Mouse (Mus musculus) hindbrain, postnatal 0 days (tissue): Measurements from ENCODE around the gene Vps53. TPM values are rescaled to one million over a fixed set of nuclear protein-coding genes. Genes with fewer than 3 reads are reported as not detected.
A peak's percentile ranks its signal among the peaks of the same experiment; 100 is the strongest.
"Not testable (repeated sequence)": the region's sequence is repeated elsewhere in the genome, so short reads cannot be mapped to it uniquely, and the experiment has no call there.

Experiments
- ATAC-seq: fragments of 200-750 bp; cut with Nextera tagmentation; 2 replicates; pipeline ENCODE4 v1.8.0; 2017; ENCODE audit warnings: mild to moderate bottlenecking, moderate TSS enrichment, moderate library complexity
- DNase-seq: peaks from one replicate; pipeline ENCODE4 v3.0.0-alpha.2; 2015; ENCODE audit warnings: low spot score
- H3K27ac ChIP-seq: fragments of 300-500 bp; sonication (generic); 2 replicates; pipeline ENCODE4 v1.5.1; 2014; ENCODE audit warnings: mild to moderate bottlenecking
- H3K27me3 ChIP-seq: fragments of 300-500 bp; sonication (generic); 2 replicates; pipeline ENCODE4 v1.6.1; 2014; ENCODE audit warnings: low read length, mixed read lengths; ENCODE audit not compliant: insufficient read depth
- H3K36me3 ChIP-seq: fragments of 300-500 bp; sonication (generic); 2 replicates; pipeline ENCODE4 v1.6.1; 2014; ENCODE audit warnings: low read length, mixed read lengths; ENCODE audit not compliant: insufficient read depth
- H3K4me1 ChIP-seq: fragments of 300-500 bp; sonication (generic); 2 replicates; pipeline ENCODE4 v1.6.1; 2014; ENCODE audit warnings: antibody characterized with exemption, low read length, mixed read lengths; ENCODE audit not compliant: insufficient read depth
- H3K4me2 ChIP-seq: fragments of 300-500 bp; sonication (generic); 2 replicates; pipeline ENCODE4 v1.6.1; 2014; ENCODE audit warnings: low read depth, mild to moderate bottlenecking, low read length, moderate library complexity, mixed read lengths
- H3K4me3 ChIP-seq: fragments of 300-500 bp; sonication (generic); 2 replicates; pipeline ENCODE4 v1.5.1; 2014; ENCODE audit warnings: low read length
- H3K9ac ChIP-seq: fragments of 300-500 bp; sonication (generic); replicated peaks from 2 replicates; pipeline ENCODE4 v1.6.1; 2014; ENCODE audit warnings: mild to moderate bottlenecking, low read length, moderate library complexity, mixed read lengths
- H3K9me3 ChIP-seq: fragments of 300-500 bp; sonication (generic); 2 replicates; pipeline ENCODE4 v1.6.1; 2016; ENCODE audit warnings: low read length, mixed read lengths
- CTCF ChIP-seq: IDR thresholded peaks from 2 replicates; pipeline ENCODE4 v1.5.1; 2016; ENCODE audit warnings: antibody characterized with exemption, control low read depth, low read depth
- WGBS: fragments of 180-500 bp; shearing (Covaris S2); extraction: QIAGEN DNeasy Blood & Tissue Kit; methylation state at CpG from one replicate; pipeline ENCODE4 v1.1.7; 2014; 5-methylcytosine and 5-hydroxymethylcytosine counted together
- polyA plus RNA-seq: library from polyadenylated mRNA; unstranded; fragments of >200 nt; fragmentation: Nextera tagmentation; extraction: Ambion mirVana; gene quantifications from 2 replicates; pipeline ENCODE4 v1.2.1, GENCODE M21; 2015
- total RNA-seq: library from RNA; depleted of rRNA; stranded (reverse); fragments of >200 nt; gene quantifications from 2 replicates; pipeline ENCODE4 v1.2.3, GENCODE M21; 2014

Gene Vps53
- total and polyA plus RNA-seq, 2 experiments from 2014 or later, result 42.8 to 59.0 TPM

GRCm38 (mm10) chr11:76215011-76215410 lies 35.6 kb upstream of the Vps53 start:
- ATAC-seq (no peak), DNase-seq (no peak)
- H3K27ac ChIP-seq, result no peak overlapping the region
- no peak for TF ChIP-seq CTCF
- H3K4me1 ChIP-seq, result 0 out of 2 replicates have a peak, but pooled peaks cover 3% of the 10 kb centered on the region
- no peak overlapping the region for H3K4me2 ChIP-seq
- no peak overlapping the region for H3K4me3 ChIP-seq
- 87% methylated on average over 2 of the region's 2 CpGs for WGBS
- H3K36me3 ChIP-seq, result peaks cover 13% of the 10 kb centered on the region; the same call in 1 of the 2 replicates
- H3K27me3 ChIP-seq, result no peaks in the 10 kb centered on the region
- H3K9ac ChIP-seq, result no peak overlapping the region
- H3K9me3 ChIP-seq, result no peaks in the 10 kb centered on the region

GRCm38 (mm10) chr11:76213841-76214240 lies 34.4 kb upstream of the Vps53 start:
- no peak for DNase-seq
- Histone ChIP-seq H3K4me3 (no peak overlapping the region), H3K4me1 (0 out of 2 replicates have a peak, but pooled peaks cover 3% of the 10 kb centered on the region), H3K36me3 (peaks cover 21% of the 10 kb centered on the region), H3K4me2 (no peak overlapping the region), H3K27me3 (no peaks in the 10 kb centered on the region), H3K9me3 (no peaks in the 10 kb centered on the region), H3K9ac (no peak overlapping the region), H3K27ac (no peak overlapping the region)
- WGBS, result 11% methylated on average over 5 of the region's 5 CpGs
- ATAC-seq, result no peak
- TF ChIP-seq CTCF, result no peak

DNA sequence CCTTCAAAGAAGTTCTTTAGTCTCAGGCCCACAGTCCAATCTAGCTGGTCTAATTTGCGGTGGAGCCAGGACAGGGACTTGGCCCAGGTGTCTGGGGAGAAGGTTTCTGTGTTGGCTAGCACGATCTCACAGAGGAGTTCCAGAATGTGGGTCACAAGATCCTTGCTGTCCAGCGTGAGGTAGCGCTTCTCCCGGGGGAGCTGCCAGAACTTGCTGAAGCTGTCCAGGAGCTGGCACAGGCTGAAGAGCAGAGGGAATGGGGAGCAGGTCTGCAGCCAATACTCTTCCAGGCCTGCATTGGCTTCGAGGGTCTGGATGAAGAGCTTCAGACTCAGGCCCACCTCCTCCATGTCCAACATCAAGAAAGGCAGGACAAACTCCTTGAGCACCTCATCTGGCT lies 32.1 kb upstream of the Vps53 start:
- not testable (repeated sequence) for H3K4me2 ChIP-seq, H3K4me1 ChIP-seq, H3K4me3 ChIP-seq, H3K27ac ChIP-seq, DNase-seq, H3K27me3 ChIP-seq, ATAC-seq, H3K9ac ChIP-seq, H3K9me3 ChIP-seq
- 95% methylated on average over 4 of the region's 6 CpGs for WGBS
- peaks cover 31% of the 10 kb centered on the region for H3K36me3 ChIP-seq

DNA sequence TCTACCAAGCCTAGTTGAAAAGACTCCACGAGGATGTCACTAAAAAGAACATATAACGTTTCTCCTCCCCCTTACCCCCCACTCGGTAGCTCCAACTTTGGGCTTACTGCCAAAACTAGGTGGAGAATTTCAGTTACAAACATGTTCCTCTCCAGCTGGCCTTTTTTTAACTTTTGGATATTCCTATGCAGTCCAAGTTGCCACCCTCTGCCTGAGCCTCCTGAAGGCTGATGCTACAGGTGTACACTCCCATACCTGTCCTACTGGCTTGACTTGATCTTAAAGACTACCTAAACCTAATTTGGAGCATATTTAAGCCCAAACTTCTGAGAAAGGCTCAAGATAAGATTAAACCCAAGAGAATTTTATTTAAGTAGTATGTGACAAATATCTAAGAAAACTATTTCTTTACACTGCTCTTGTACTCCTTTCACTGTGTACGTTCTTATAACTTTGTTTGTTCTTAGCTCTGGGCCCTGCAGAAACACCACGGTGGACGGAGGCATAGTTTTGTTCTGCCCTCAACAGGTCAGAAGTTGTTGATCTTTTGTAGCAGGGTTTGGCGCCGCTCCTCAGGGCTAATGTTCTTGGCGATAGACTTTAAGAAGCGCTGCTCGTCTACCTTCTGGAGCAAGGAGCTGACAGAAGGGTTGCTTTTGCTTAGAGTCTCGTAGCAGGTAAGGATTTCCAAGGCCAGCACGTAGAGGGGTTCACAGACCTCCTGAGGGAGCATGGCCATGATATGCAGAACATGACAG lies 31.0 kb upstream of the Vps53 start:
- Histone ChIP-seq H3K27me3 (no peaks in the 10 kb centered on the region), H3K4me2 (no peak overlapping the region), H3K9ac (no peak overlapping the region), H3K36me3 (peaks cover 35% of the 10 kb centered on the region), H3K9me3 (no peaks in the 10 kb centered on the region), H3K4me1 (no peaks in the 10 kb centered on the region), H3K27ac (no peak overlapping the region), H3K4me3 (no peak overlapping the region)
- 84% methylated on average over 13 of the region's 13 CpGs for WGBS
- TF ChIP-seq CTCF, result no peak
- ATAC-seq, result no peak
- no peak for DNase-seq

DNA sequence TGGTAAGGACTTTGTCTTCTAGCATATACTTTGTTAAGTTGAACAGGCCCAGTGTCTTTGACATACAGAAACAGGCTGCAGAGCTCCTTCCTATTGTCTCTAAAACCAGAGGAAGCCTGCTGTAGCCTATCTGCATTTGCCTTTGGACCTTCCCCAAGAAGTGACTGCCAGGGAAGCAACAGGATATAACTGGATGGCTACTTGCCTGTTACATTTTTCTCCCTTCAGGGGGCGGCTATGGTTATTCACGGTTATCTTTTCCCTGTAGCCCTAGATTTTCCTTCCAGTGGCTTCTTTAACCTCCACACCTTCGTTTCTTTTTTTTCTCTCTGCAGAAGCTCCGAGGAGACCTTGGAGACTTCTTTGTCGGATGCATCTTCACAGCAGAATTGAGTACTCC lies 27.3 kb upstream of the Vps53 start:
- H3K36me3 ChIP-seq, result peaks cover 26% of the 10 kb centered on the region
- 0 out of 2 replicates have a peak, but pooled peaks cover 5% of the 10 kb centered on the region for H3K4me1 ChIP-seq
- H3K4me3 ChIP-seq, result no peak overlapping the region
- H3K9me3 ChIP-seq, result no peaks in the 10 kb centered on the region
- no peak for TF ChIP-seq CTCF
- ATAC-seq (no peak), DNase-seq (no peak)
- H3K4me2 ChIP-seq, result no peak overlapping the region
- no peaks in the 10 kb centered on the region for H3K27me3 ChIP-seq
- H3K9ac ChIP-seq, result no peak overlapping the region
- H3K27ac ChIP-seq, result no peak overlapping the region
- WGBS, result 79% methylated on average over 5 of the region's 5 CpGs

DNA sequence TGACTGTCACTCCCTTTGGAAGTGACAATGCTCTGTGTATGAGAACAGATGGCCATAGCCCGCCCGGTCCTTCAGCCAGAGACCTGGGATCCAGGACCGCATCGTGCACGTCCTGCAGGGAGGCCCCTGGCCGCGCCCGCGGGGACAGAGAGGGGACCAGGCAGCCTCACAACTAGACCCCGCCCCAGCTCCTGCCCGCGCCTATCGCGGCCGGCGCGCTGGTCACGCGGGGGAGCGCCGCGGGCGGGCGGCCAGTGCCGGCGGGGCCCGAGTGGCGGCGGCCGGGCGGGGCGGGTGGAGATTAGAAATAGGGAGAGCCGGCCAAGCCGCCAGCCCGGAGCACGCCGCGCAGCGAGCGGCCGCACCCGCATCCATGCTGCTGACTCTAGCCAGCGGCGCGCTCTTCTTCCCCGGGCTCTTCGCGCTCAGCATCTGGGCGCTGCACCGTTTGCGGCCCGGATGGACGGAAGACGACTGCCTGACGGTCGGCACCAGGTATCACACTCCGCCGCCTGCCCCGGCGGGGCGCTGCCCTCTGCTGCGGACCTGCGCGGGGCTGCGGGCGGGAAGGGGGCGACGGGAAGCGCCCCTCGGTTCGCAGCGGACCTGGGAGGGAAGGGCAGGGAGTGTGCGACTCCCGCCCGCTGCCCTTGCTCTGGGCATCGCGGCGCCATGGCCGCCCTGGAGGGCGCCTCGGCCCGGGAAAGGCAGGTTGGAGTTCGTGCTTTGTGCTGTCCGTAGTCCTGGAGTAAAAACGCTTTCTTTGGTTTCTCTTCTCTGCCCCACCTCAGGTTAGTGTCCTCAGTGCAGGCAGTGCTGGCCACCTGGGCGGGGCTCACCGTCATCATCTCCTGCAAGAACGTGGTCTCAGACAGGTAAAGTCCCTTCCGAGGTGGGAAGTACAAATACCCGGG lies 22.6 kb upstream of the Vps53 start:
- WGBS, result under 1% methylated on average over 81 of the region's 90 CpGs
- Histone ChIP-seq H3K9ac (peak overlapping the region; percentile 85), H3K4me1 (peaks cover 8% of the 10 kb centered on the region; the same call in 1 of the 2 replicates), H3K27me3 (no peaks in the 10 kb centered on the region), H3K9me3 (no peaks in the 10 kb centered on the region), H3K4me2 (peak overlapping the region; percentile 84), H3K36me3 (peaks cover 12% of the 10 kb centered on the region; the same call in 1 of the 2 replicates), H3K4me3 (peak overlapping the region; percentile 69), H3K27ac (peak overlapping the region; percentile 76)
- ATAC-seq (peak; percentile 97), DNase-seq (peak; percentile 90)
- no peak; the same call in 1 of the 2 replicates for TF ChIP-seq CTCF
